Mouse (Mus musculus): Measurements from ENCODE around the gene Kdm6b.

Kdm6b gene

DNA sequence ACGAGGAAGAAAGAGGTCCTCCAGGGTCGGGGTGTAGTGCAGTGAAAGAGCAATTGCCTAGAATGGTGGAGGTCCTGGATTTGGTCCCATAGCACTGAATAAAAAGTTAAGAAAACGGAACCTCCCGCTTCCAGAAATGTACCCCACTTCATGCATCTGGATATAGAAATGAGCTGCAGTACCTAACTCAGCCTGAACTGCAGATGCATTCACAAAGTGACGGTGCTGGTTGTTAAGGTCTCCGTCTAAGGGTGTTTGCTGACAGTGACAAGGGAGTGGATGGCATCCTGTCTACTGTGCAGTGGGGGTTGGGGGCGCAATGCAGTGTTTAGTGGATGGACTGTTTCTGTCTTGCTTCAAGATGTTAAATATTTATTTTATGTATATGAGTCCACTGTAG lies 26.7 kb downstream of the Kdm6b start:
- DNase-seq = no peak

DNA sequence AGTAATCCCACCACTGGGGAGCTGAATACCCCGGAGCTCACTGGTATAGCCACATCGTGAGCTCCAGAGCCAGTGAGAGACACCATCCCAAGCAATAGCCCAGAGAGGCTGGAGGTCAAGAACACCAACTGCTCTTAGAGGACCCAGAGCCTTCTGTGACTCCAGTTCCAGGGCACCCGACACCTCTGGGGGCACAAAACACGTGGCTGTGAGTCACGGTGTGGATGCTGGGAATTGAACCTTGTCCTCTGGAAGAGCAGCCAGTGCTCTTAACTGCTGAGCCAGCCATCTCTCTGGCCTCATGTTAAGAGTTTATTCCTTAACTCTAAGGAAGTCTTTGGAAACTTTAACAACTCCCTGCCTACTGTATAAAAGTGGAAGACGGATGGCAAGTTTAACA lies 28.5 kb downstream of the Kdm6b start:
- DNase-seq = no peak

DNA sequence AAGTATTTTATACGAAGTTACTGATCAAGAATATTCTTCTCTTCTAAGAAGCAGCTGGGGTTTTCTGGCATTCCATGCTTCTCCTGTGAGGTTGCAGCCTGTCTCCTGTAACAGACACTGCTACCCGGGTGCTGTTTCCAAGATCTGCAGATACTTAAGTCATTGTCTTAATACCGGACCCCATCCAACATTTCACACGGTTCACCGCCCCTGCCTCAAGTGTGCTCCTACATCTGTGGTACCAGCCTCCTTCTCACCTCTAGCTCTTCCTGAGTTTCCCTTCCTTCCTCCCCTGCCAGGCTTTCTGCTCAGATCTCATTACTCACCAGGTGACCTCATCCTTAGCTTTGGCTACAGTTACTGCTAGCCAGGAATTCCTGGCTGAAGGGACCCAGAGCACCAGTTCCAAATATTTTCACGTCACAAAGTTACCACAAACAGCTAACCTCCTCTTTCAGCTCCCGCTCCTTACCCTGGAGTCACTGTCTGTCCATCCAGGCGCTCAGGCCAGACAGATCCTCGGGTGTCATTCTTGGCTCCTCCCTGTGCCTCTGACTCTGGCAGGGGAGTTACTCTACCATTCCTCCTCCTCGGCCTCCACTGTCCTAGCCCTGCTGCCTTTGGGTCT lies 30.9 kb downstream of the Kdm6b start:
- DNase-seq = no peak

DNA sequence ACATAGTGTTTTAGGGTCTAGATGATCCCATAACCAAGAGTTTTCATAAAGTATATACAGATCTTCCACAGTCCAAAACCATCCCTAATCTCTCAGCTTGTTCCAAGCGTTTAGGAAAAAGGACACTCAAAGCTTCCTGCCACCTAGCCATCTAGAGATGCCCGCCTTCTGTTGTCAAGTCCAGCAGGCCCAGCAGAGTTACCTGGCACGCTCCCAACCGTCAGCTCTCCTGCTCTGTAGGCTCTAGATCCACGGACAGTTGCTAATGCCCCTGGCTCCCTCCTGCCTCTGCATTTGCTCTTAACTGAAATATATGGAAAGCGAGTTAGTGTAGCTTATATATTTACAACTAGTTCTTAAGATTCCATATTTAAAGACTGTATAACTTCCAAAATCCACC lies 32.1 kb downstream of the Kdm6b start:
- peak; percentile 71 for DNase-seq

DNA sequence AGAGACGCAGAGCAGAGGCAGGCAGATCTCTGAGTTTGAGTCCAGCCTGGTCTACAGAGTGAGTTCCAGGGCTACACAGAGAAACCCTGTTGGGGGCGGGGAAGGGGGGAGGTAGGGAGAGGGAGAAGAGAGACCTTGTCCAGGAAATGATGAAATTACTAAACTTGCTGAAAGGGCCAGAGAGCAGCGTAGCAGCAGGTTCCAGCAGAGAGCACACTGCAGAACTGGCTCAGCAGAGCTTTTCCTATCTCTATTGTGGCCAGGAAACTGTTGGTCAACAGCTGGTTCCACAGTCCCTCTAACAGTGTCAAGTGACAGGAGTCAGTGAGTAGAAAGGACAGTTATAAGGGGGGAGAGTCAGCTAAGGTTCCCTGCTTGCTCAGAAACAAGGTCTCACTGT lies 33.9 kb downstream of the Kdm6b start:
- DNase-seq = no peak

DNA sequence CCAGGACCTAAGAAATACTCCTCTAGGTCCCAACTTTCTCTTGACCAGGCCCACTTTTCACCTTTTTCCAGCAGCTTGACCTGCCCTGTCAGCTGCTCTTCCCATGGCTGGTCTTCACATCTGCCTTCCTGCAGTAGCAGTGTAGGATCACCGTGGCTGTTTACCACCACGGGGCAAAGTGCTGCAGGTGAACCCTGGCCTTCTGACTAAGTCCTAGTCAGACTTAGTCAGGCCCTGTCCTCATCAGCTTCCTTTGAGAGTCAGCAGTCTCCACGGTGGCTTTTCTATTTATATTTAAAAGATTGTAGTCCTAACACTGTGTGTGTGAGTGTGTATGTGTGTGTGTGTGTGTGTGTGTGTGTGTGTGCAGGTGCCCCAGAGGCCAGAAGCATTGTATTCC lies 35.7 kb downstream of the Kdm6b start:
- no peak for DNase-seq

DNA sequence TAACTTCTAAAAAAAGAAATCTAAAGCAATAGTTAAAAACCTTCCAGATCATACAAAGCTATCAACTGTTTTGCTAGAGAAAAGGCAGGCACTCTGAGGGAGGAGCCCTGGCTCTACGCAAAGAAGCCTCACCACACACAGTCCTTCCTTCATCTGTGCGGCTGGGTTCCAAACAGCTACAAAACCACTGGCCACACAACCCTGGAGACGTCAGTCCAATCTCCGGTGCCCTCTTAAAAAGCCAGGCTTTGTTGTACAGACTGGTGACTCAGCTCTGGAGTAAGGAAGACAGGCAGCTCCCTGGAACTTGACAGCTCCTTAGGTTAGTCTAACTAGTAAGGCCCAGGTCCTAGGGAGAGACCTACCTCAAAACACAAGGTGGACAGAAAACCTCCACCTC lies 37.8 kb downstream of the Kdm6b start:
- no peak for DNase-seq

DNA sequence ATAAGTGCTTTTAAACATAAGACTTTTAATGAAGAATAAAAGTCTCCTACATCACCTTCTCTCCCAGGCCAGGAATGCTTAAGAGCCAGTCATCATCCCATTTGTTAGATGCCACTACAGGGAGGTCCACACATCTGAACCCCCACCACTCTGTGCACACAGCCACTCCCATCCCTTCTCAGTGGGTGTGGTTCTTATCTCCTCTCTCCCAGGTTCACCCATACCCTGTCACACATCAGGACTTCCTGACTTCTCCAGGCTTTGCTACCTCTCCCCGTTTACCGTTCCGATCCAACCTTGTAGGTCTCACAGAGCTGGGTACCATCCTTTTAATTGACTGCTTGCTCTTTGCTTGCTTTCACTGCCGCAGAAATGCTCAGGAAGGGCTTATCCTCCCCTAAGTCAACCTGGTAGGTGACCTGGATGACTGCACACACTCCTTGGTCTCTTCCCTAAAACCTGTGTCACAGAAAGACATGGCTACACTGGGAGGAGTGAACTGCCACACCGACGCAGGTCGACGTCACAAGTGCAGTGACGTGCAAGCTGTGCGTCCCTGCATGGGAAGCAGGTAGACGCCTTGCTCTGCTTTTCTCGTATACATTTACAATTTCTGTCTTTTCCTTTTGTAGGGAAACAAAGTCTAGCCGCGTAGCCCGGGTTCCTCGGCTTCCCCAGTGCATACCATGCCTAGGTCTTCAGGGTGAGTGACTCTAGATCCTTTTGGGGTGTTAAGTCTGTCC lies 40.1 kb downstream of the Kdm6b start:
- DNase-seq = no peak

DNA sequence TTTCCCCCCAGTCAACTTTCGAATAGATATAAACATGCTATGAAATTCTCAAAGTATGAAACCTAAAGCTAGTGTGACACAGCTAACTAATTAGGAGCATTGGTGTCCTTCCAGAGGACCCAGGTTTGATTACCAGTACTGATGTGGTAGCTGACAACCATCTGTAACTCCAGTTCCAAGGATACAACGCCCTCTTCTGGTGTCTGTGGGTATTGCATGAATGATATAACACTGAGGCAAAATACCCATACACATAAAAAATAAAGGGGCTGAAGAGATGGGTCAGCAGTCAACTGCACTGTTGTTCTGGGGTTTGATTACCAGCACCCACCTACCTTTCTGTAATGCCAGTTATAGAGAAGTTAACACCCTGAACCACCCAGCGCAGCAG lies 40.7 kb downstream of the Kdm6b start:
- DNase-seq = peak; percentile 43

DNA sequence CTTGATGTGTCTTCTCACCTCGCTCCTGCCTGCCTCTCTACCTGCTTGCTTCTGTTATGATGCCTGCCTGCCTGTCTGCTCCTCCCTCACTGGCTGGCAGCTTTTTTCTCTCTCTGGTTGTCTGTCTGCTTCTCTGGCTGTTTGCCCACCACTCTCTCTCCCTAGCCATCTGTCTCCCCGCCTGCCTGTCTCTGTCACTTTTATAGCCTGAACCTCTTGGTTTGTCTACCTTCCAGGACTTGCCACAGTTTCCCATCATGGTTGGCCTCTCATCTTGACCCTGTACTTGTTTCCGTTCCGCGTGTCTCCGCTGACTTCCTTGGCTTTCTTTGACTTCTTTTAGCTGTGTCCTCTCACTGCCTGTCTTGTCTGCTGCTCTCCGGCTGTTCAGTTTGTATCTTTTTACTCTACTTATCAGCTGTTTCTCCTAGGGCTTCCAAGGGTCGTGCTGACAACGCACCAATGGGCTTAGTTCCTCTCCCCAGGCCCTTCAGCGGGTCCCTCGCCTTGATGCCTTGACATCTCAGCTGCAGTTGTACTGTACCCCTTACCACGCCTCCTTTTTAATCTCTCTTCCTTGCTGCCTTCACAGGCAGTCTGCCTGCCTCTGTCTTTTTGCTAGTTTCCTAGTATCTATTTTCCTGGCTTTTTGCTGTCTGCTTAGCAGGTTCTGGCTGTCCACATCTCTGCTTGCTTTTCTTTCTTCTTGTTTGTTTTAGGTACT lies 41.3 kb downstream of the Kdm6b start:
- DNase-seq = peak; percentile 96

DNA sequence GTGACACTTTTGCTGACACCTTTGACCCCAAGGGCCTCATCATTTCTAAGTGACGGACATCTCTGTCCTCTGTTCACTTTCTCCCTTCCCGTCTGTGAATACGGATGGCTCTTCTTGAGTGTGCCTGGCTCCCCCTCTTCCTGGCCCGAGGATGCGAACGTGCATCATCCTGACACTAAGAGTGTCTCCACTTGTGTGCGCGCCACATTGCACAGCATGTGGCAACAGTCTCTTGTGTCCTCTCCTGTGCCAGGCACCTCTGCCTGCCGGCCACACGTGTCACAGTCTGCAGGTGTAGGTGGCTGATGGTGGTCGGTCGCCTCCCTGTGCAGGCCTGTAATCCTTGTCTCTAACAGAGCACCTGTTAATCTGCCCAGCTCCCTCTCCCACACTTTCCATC lies 41.9 kb downstream of the Kdm6b start:
- no peak for DNase-seq

DNA sequence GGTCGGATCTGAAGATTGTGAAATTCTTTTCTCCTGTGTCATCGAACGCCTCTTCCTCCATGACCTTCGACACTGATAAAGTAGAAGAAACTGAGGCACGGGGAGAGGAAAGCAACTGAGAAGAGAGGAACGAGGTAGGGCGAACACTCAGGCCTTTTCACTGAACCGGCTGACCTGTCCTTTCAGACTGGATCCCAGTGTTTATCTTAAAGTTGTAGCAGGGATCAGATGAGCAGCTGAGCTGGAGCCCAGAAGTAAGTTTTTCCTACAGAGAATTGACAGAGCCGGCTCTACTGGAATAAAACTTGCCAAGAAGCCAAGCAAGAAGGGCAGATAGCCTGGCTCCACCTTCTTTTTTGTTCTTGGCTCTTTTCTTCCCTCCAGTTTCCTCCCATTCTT lies 42.7 kb downstream of the Kdm6b start:
- no peak for DNase-seq

DNA sequence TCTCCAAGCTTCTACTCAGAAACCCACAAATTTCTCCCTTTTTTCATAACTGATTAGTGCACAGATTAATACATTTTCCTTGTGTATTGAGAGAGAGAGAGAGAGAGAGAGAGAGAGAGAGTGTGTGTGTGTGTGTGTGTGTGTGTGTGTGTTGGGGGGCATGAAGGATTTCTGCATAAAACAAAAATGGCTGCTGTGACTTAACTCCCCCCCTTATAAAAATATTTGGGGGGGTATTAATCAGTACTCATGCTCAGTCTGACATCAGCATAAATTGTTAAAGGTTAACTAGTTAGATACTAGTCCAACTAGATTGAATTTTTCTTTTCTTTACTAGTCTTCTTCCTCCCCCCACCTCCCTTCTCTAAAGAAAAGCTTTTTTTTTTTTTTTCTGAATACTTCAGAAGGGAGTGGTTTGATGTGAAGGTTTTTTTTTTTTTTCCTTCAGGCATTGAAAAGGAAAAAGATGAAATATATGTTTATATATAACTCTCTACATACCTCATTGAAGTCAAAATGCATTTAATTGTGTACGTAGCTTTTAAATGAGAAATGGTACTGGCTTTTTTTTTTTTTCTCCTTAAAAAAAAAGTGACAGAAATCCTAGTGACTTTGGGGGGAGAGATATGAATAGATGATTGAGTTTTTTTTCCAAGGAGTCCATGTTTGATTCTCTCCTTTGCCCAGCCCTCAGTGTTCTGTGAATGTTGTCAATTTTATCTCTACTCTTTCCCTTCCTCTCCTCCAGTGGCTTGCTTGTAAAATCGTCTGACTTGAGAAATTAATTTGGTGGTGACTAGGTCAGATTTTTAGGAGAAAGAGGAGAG lies 43.3 kb downstream of the Kdm6b start:
- DNase-seq = no peak

DNA sequence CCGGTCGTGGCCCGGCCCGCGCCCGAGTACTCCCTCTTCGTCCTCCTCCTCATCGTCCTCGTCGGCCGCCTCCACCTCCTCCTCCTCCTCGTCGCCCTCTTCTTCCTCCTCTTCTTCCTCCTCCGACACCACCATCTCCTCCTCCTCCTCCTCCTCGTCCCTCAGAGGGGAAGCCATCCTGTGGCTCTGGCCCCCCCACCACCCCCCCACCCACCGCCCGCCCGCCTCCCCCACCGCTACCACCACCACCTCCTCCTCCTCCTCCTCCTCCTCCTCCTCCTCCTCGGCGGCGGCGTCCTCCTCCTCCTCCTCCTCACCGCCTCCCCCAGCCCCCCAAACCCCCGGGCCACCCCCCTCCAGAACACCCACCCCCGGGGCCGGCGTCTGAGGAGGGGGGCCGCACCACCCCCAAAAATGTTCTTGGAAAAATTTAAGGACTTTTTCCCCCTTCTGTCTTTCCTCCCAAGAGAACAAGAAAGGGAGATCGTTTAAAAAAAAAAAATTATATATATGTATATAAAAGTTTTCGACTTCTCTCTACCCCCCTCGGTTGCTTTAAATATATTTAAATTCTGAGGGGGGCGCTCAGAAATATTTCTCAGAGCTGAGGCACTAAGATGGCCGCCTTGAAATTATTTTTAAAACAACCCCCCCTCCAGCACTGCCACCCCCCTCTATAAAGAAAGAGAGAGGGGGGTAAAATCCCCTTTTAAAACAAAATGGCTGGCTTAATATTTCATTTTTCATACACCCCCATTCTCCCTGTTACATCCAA lies 44.1 kb downstream of the Kdm6b start, which contains the start of gene Chd3:
TSS of gene Chd3 (minus strand) at position 192 of the 775 bp plus-strand sequence.
- DNase-seq = no peak

DNA sequence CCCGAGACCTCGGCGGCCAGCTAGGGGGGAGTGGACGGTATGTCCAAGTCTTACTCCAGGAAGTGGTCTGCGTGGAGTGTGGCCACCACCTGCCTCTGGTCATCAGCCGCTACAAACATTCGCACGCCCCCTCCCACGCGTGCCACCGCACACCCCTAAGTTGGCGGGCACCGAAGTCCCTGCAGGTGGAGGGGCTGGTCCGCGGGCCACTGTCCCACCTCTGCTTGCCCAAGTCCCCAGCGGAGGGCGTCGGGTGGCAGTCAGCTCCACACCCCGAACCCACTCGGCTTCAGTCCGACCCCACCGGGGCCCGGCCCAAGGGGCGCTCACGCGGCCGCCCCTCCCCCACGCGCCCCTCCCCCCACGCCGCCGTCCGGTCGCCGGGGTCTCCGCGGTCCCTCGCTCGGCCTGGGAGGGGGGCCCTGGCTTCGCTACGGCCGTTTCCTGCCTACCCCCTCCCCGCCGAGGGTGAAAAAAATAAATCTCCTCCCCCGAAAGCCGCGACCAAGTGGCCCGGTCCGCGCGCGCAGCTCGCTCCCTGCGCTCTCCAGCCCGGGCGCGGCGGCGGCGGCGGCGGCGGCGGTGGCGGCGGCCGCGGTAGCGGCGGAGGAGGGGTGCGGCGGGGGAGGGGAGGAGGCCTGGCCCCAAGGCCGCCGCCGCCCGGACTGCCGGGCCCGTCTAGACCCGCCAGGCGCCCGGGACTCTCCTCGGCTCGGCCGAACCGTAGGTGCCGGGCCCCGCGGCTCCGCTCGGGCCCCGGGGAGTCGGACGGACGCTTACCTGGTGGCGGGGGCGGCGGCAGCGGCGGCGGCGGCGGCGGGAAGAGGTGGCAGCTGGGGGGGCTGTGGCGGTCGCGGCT lies 44.9 kb downstream of the Kdm6b start:
- DNase-seq = peak; percentile 73

DNA sequence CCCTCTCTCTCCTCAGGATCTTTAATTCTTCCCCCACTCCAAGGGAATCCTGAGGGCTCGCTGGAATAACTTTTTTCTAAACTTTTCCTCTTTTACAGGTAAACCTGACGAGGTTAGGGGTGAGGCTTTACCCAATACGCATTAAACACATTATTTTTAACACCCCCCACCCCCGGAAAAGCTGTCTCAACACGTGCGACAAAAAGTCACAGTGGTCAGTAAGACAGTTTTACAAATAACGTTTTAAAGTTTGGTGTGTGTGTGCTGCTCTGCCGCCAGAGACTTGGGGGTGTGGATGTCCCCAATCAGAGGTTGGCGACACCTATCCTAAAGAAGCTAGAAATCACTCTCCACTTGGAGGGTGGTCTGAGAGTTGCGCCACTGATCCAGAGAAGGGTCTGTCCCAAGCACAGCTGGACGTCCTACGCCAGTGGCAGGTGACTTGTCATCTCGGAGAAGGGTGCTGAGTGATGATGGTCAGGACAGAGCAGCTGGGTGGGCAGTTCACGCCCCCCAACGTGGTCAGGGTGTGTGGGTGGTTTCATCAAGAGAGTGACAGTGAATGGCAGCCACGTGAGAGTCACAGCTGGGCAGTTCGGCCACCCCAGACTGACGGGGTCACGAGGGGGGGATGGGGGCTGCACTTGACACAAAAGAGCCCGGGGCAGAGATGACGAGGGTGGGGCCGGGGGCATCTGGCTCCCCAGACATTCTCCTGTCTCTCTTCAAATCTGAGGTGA lies 45.7 kb downstream of the Kdm6b start:
- DNase-seq = peak; percentile 68

DNA sequence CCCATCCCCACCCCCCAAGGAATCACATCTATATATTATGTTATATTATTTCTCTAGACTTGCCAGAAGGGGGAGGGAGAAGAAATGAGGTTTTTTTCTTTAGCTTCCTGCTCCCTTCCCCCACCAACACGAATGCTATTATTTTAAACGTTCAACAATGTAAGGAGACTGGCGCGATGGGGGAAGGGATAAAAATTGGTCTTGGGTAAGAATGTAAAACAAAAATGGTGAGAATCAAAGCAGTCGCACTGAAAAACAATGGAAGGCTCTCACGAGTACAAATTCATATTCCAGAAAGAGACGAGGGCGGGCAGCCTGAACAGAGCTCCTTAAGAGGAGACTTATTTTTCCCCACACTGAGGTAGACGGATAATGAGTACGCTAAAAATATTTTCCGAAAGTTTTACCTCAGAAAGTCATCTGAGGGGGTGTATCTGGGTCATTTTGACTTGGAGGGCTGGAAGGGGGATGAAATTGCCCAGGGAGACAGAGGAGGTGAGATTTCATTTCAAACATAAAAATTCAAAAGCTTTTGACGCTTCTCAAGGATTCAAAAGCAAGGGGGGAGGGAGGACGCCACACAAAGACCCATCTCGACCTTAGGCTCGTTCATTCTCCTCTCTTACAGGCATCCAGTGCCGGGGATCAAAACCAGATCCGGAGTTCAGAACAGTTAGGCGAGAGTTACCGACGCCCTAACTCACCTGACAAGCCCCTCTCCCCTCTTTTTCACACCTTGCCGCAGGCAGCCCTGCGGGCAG lies 46.4 kb downstream of the Kdm6b start:
- DNase-seq = peak; percentile 41

DNA sequence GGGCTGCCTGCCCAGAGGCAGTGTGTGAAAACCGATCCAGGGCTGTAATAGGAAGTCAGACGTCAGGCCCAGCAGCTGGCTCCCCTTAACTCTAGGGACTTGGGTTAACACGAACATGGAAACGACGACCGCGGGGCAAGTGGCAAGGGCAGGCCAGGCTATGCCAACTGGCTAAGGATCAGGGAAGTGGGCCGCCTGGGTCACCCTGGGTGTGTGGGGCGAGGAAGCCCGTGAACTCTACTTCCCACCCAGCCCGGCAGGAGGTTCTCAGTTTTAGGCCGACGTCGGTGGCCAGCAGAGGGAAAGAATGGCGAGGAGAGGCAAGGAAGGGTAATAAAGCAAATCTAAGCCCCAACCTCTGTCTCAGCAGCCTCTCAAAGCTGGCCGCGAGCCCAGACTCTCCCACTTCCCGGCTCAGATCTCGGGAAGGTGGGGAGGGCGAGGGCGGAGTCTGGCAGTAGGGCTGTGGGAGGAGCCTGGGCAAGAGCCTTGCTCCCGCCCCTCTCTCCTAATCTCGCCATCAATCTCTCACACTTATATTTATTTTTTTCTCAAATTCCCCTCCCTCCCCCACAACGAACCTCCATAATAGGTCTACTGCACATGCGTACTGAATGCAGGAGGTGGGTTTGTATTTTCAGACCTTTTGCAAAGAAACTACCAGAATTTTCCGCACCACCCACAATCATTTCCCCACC lies 47.2 kb downstream of the Kdm6b start:
- DNase-seq = peak; percentile 86

DNA sequence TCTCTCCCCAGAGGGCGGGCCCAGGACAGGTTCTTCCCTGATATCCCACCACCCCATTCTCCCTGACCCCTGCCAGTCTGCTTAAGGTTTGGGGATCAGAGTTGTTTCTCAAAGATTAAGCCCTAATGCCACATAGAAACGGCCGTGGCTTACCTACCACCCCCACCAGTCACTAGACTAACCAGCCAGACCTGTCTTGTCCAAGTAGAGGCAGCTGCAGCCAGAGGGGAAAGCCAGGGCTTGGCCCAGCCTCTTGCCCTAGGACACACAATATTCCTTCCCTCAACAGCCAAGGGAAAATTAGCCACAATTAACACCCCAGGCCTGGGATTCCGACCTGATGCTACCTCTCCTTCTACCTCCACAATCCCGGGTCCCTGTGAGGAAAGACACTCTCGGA lies 47.8 kb downstream of the Kdm6b start:
- peak; percentile 41 for DNase-seq

All from cerebellum, adult 9-11 months (tissue).